Mouse (Mus musculus) layer of hippocampus, adult 6 months (tissue): Measurements from ENCODE around the gene Skint1. TPM values are rescaled to one million over a fixed set of nuclear protein-coding genes. Genes with fewer than 3 reads are reported as not detected.

Experiments used
- long read RNA-seq, 2 experiments: library from polyadenylated mRNA; unstranded; transcript quantifications; one replicate each; pipeline ENCODE4 v2.0.0; 2019 to 2020
- polyA plus RNA-seq: library from polyadenylated mRNA; unstranded; fragments of <200 nt; fragmentation: Nextera tagmentation; gene quantifications from 2 replicates; pipeline ENCODE4 v1.2.3, GENCODE M21; 2021

Gene Skint1
- not detected in 2 replicates for polyA plus RNA-seq
- long read RNA-seq, experiment 1, result 0 reads
- long read RNA-seq, experiment 2, result 0 reads

GRCm38 (mm10) chr4:112005969-112006368 lies at the start of gene Skint1:
TSS of gene Skint1 (plus strand) at chr4:112006269.

GRCm38 (mm10) chr4:111972623-111973022 lies 33.4 kb upstream of the Skint1 start, which contains the start of gene Skint7:
TSS of gene Skint7 (plus strand) at chr4:111972923.

GRCm38 (mm10) chr4:112071716-112072115 lies 65.6 kb downstream of the Skint1 start, which contains the start of gene Skint4:
TSS of gene Skint4 (plus strand) at chr4:112072016.

Other genes with a start within 250 kb of the Skint1 start
- gene Slc5a9, start 103.4 kb upstream of the Skint1 start, polyA plus RNA-seq, result not detected in 2 replicates
- gene Skint8, start 86.9 kb upstream of the Skint1 start, polyA plus RNA-seq, result not detected in 2 replicates
- not detected in 2 replicates for gene Skint7, start 33.3 kb upstream of the Skint1 start, polyA plus RNA-seq
- not detected in 2 replicates for gene Skint4, start 65.7 kb downstream of the Skint1 start, polyA plus RNA-seq
- gene Skint3, start 226.0 kb downstream of the Skint1 start, polyA plus RNA-seq, result not detected in 2 replicates